Mouse (Mus musculus): ENCODE results near the gene Il6st. TPM values are rescaled to one million over a fixed set of nuclear protein-coding genes. Genes with fewer than 3 reads are reported as not detected.

Il6st gene
- polyA plus RNA-seq, 1 experiment from 2014 or later = 4.3 TPM

- peak; percentile 66 for ATAC-seq (ENCODE audit: low read depth)
- Histone ChIP-seq H3K36me3 (peaks cover 32% of the 10 kb centered on the region), H3K4me2 (no peak overlapping the region), H3K9me3 (replicated peaks) (no peaks in the 10 kb centered on the region), H3K4me1 (replicated peaks) (peaks cover 7% of the 10 kb centered on the region; the same call in 1 of the 2 replicates), H3K4me3 (replicated peaks) (no peak overlapping the region), H3K9ac (no peak overlapping the region), H3K27me3 (no peaks in the 10 kb centered on the region), H3K27ac (no peak overlapping the region)
- 36% methylated on average over 3 of the region's 3 CpGs for WGBS (ENCODE audit: insufficient replicate concordance)
- no peak for DNase-seq
These were observed 26.2 kb downstream of the Il6st start for GRCm38 (mm10) chr13:112490036-112490435.

- Histone ChIP-seq H3K4me1 (replicated peaks) (peaks cover 7% of the 10 kb centered on the region; the same call in 1 of the 2 replicates), H3K36me3 (peaks cover 19% of the 10 kb centered on the region), H3K9ac (no peak overlapping the region), H3K9me3 (replicated peaks) (no peaks in the 10 kb centered on the region), H3K27ac (no peak overlapping the region), H3K27me3 (no peaks in the 10 kb centered on the region), H3K4me2 (no peak overlapping the region), H3K4me3 (replicated peaks) (no peak overlapping the region)
- 77% methylated on average over 14 of the region's 14 CpGs for WGBS (ENCODE audit: insufficient replicate concordance)
- DNase-seq (no peak), ATAC-seq (ENCODE audit: low read depth) (no peak)
These were observed 27.9 kb downstream of the Il6st start for GRCm38 (mm10) chr13:112491636-112492284.

DNA sequence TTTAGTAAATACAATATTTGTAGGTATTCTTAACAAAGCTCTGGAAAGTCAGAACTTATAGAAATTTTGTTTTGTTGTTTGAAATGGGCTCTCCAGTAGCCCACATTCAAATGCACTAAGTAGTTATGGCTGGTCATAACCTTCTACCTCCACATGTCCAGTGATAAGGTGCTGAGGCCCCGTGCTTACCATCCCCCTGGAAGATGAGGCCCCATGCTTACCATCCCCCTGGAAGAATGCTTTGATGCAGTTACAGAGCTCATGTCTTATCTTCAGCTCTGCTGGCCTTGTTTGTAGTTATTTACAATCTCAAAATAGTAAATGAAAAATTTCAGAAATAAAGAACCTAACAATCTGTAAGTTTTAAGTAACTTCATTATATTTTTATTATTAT lies 28.4 kb downstream of the Il6st start:
- no peak for DNase-seq
- H3K27ac ChIP-seq = no peak overlapping the region

GRCm38 (mm10) chr13:112494590-112494989 lies 30.7 kb downstream of the Il6st start:
- WGBS (ENCODE audit: insufficient replicate concordance) = 82% methylated on average over 12 of the region's 12 CpGs

More for the DNA sequence above, 28.4 kb downstream of the Il6st start:
- no peak for ATAC-seq (ENCODE audit: low read depth)
- H3K36me3 ChIP-seq = peaks cover 19% of the 10 kb centered on the region
- no peak overlapping the region for H3K4me2 ChIP-seq
- no peak overlapping the region for H3K4me3 ChIP-seq (replicated peaks)
- H3K4me1 ChIP-seq (replicated peaks) = peaks cover 7% of the 10 kb centered on the region; the same call in 1 of the 2 replicates
- no peaks in the 10 kb centered on the region for H3K9me3 ChIP-seq (replicated peaks)
- no peak overlapping the region for H3K9ac ChIP-seq
- H3K27me3 ChIP-seq = no peaks in the 10 kb centered on the region
- 36% methylated on average over 1 of the region's 1 CpGs for WGBS (ENCODE audit: insufficient replicate concordance)

DNA sequence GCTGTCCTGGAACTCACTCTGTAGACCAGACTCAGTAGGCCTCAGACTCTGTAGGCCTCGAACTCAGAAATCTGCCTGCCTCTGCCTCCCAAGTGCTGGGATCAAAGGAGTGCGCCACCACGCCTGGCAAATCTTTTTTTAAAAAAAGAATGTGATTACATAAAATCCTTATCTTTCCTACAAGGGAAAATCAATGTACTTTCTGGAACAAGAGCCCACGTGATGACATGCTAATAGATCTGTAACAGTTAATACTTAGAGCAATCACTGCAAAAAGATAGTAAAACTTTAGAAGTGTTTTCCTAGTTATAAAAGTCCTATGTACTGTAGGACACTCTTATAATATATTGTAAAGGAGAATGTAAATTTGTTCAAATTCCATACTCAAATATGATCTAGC lies 36.2 kb downstream of the Il6st start:
- DNase-seq = no peak
- Histone ChIP-seq H3K4me1 (replicated peaks) (no peaks in the 10 kb centered on the region), H3K27ac (no peak overlapping the region), H3K4me3 (replicated peaks) (no peak overlapping the region), H3K36me3 (peaks cover 38% of the 10 kb centered on the region), H3K4me2 (no peak overlapping the region), H3K9ac (no peak overlapping the region), H3K27me3 (no peaks in the 10 kb centered on the region), H3K9me3 (replicated peaks) (no peaks in the 10 kb centered on the region)
- WGBS (ENCODE audit: insufficient replicate concordance) = 66% methylated on average over 4 of the region's 4 CpGs
- no peak for ATAC-seq (ENCODE audit: low read depth)

More at GRCm38 (mm10) chr13:112494590-112494989, 30.7 kb downstream of the Il6st start:
- no peak for ATAC-seq (ENCODE audit: low read depth)
- peaks cover 31% of the 10 kb centered on the region for H3K36me3 ChIP-seq
- no peak overlapping the region for H3K27ac ChIP-seq
- H3K9me3 ChIP-seq (replicated peaks) = no peaks in the 10 kb centered on the region
- H3K4me3 ChIP-seq (replicated peaks) = no peak overlapping the region
- peaks cover 7% of the 10 kb centered on the region; the same call in 1 of the 2 replicates for H3K4me1 ChIP-seq (replicated peaks)
- no peak overlapping the region for H3K9ac ChIP-seq
- no peak overlapping the region for H3K4me2 ChIP-seq
- H3K27me3 ChIP-seq = no peaks in the 10 kb centered on the region
- no peak for DNase-seq

DNA sequence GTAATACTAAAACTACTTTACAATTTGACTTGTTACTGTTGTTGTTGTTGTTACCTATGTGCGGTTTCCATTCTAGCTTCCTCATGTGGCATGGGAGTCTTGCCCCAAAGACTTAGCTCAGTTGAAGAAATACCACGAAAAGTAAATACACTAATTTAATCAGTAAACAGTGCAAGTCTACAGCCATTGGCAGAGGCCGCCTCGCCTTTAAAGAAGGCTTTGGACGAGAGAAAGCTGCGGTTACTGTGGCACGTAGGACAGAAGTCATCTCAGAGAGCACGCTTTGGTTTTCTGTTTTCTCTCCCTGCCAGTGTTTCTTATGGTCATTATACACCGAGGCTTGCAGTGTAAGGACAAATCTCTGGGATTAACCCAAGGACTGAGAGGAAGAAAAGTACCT lies 36.6 kb downstream of the Il6st start:
- DNase-seq = no peak
- 70% methylated on average over 9 of the region's 9 CpGs for WGBS (ENCODE audit: insufficient replicate concordance)
- no peak for ATAC-seq (ENCODE audit: low read depth)

DNA sequence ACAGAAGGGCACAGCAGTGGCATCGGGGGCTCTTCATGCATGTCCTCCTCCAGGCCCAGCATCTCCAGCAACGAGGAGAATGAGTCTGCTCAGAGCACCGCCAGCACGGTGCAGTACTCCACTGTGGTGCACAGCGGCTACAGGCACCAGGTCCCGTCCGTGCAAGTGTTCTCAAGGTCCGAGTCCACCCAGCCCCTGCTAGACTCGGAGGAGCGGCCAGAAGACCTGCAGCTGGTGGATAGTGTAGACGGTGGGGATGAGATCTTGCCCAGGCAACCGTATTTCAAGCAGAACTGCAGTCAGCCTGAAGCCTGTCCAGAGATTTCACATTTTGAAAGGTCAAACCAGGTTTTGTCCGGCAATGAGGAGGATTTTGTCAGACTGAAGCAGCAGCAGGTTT lies 40.0 kb downstream of the Il6st start:
- no peaks in the 10 kb centered on the region for H3K4me1 ChIP-seq (replicated peaks)
- ATAC-seq (ENCODE audit: low read depth) (no peak), DNase-seq (no peak)
- no peaks in the 10 kb centered on the region for H3K27me3 ChIP-seq
- H3K9me3 ChIP-seq (replicated peaks) = no peaks in the 10 kb centered on the region
- H3K9ac ChIP-seq = no peak overlapping the region
- 86% methylated on average over 13 of the region's 13 CpGs for WGBS (ENCODE audit: insufficient replicate concordance)
- no peak overlapping the region for H3K4me3 ChIP-seq (replicated peaks)
- H3K4me2 ChIP-seq = no peak overlapping the region
- peaks cover 36% of the 10 kb centered on the region for H3K36me3 ChIP-seq
- H3K27ac ChIP-seq = no peak overlapping the region

More for the DNA sequence above, 36.6 kb downstream of the Il6st start:
- no peak overlapping the region for H3K27ac ChIP-seq
- peaks cover 42% of the 10 kb centered on the region for H3K36me3 ChIP-seq
- no peak overlapping the region for H3K4me3 ChIP-seq (replicated peaks)
- H3K4me2 ChIP-seq = no peak overlapping the region
- H3K9ac ChIP-seq = no peak overlapping the region
- H3K27me3 ChIP-seq = no peaks in the 10 kb centered on the region
- H3K9me3 ChIP-seq (replicated peaks) = no peaks in the 10 kb centered on the region
- no peaks in the 10 kb centered on the region for H3K4me1 ChIP-seq (replicated peaks)

DNA sequence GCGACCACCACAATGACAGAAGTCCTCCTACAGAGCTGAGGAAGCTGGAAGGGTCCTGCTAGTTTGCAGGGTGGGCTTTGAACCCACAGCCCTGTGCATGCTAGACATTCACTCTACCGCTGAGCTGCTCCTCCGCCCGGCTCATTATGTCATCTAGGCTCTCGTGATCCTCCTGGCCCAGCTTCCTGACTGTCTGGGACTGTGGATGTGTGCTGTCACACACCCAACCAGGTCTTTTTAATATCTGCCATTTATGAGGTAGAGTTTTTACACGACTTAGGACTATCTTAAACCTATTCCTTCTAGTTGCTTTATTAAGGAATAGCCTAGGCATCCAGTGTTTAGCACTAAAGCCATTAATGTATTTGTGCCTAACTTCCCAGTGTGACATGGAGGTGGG lies 41.6 kb downstream of the Il6st start:
- Histone ChIP-seq H3K4me1 (replicated peaks) (no peaks in the 10 kb centered on the region), H3K36me3 (peaks cover 30% of the 10 kb centered on the region), H3K27me3 (no peaks in the 10 kb centered on the region), H3K9me3 (replicated peaks) (no peaks in the 10 kb centered on the region), H3K9ac (no peak overlapping the region), H3K27ac (no peak overlapping the region), H3K4me3 (replicated peaks) (no peak overlapping the region), H3K4me2 (no peak overlapping the region)
- DNase-seq (no peak), ATAC-seq (ENCODE audit: low read depth) (no peak)
- 70% methylated on average over 6 of the region's 6 CpGs for WGBS (ENCODE audit: insufficient replicate concordance)

DNA sequence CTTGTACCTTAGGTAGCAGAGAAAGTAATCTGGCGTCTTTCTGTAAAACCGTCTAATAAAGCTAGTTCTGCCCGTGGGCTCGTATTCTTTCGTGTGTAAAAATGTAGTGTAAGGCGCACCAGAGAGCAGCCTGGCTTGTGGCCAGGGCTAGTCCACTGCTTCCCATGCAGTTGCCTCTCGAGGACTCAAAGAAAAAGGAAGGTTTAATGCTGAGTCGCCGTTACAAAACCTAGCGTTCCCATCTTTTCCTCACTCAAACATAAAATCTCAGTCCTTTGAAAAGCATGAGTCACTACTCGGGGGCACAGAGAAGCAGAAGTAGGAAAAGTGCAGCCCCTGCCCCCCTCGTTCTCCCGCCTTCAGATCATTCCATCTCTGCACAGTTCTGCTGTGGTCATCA lies 42.9 kb downstream of the Il6st start:
- Histone ChIP-seq H3K4me1 (replicated peaks) (no peaks in the 10 kb centered on the region), H3K27me3 (no peaks in the 10 kb centered on the region), H3K36me3 (peaks cover 21% of the 10 kb centered on the region), H3K9me3 (replicated peaks) (no peaks in the 10 kb centered on the region), H3K9ac (no peak overlapping the region), H3K27ac (no peak overlapping the region), H3K4me2 (no peak overlapping the region), H3K4me3 (replicated peaks) (no peak overlapping the region)
- ATAC-seq (ENCODE audit: low read depth) (no peak), DNase-seq (no peak)
- WGBS (ENCODE audit: insufficient replicate concordance) = 69% methylated on average over 13 of the region's 13 CpGs

GRCm38 (mm10) chr13:112507691-112508090 lies 43.8 kb downstream of the Il6st start:
- Histone ChIP-seq H3K36me3 (peaks cover 21% of the 10 kb centered on the region), H3K4me2 (no peak overlapping the region), H3K27me3 (no peaks in the 10 kb centered on the region), H3K4me1 (replicated peaks) (no peaks in the 10 kb centered on the region), H3K9ac (no peak overlapping the region), H3K9me3 (replicated peaks) (no peaks in the 10 kb centered on the region), H3K4me3 (replicated peaks) (no peak overlapping the region), H3K27ac (no peak overlapping the region)
- DNase-seq (no peak), ATAC-seq (ENCODE audit: low read depth) (no peak)
- WGBS (ENCODE audit: insufficient replicate concordance) = 70% methylated on average over 13 of the region's 13 CpGs

- Histone ChIP-seq H3K4me2 (no peak overlapping the region), H3K9me3 (replicated peaks) (no peaks in the 10 kb centered on the region), H3K4me3 (replicated peaks) (no peak overlapping the region), H3K9ac (no peak overlapping the region), H3K36me3 (peaks cover 21% of the 10 kb centered on the region), H3K27me3 (no peaks in the 10 kb centered on the region), H3K27ac (no peak overlapping the region), H3K4me1 (replicated peaks) (no peaks in the 10 kb centered on the region)
- no peak for DNase-seq
- no peak for ATAC-seq (ENCODE audit: low read depth)
- 69% methylated on average over 5 of the region's 5 CpGs for WGBS (ENCODE audit: insufficient replicate concordance)
These were observed 44.6 kb downstream of the Il6st start for GRCm38 (mm10) chr13:112508487-112508886.

DNA sequence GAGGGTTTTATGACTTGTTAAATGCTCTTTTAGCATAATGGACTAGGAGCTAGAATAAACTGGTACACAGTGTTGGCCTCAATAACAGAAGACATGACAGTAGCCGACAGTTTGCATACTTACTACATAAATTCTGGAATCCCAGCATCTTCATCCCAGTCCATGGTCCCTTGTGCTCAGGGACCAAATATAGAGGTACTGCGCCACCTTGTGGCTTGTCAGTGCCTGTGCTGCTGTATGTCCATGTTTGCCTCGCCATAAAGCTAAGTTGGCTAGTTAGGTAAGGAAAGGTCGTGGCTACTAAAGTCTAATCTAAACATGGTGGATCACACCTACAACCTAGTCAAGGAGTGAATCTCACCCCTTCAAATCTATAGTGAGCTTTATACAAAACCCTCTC lies 45.6 kb downstream of the Il6st start:
- DNase-seq = peak; percentile 14
- 24% methylated on average over 4 of the region's 4 CpGs for WGBS (ENCODE audit: insufficient replicate concordance)
- Histone ChIP-seq H3K27ac (no peak overlapping the region), H3K36me3 (peaks cover 13% of the 10 kb centered on the region), H3K4me1 (replicated peaks) (no peaks in the 10 kb centered on the region), H3K4me2 (no peak overlapping the region), H3K9ac (no peak overlapping the region), H3K27me3 (no peaks in the 10 kb centered on the region), H3K9me3 (replicated peaks) (no peaks in the 10 kb centered on the region), H3K4me3 (replicated peaks) (no peak overlapping the region)
- no peak for ATAC-seq (ENCODE audit: low read depth)
